Mouse (Mus musculus) stomach, embryonic 15.5 days (tissue): ENCODE measurements around the gene Spata32. TPM values are rescaled to one million over a fixed set of nuclear protein-coding genes. Genes with fewer than 3 reads are reported as not detected.

ENCODE experiments used
- ATAC-seq: fragments of 200-750 bp; cut with Nextera tagmentation; 2 replicates; pipeline ENCODE4 v1.8.0; 2017; ENCODE audit warnings: low read depth, moderate number of reproducible peaks, moderate TSS enrichment; ENCODE audit not compliant: insufficient read depth, low FRiP score
- H3K27ac ChIP-seq: fragments of 300-500 bp; sonication (generic); 2 replicates; pipeline ENCODE4 v1.5.1; 2015; ENCODE audit warnings: mild to moderate bottlenecking, inconsistent platforms
- H3K27me3 ChIP-seq: fragments of 300-500 bp; sonication (generic); replicated peaks from 2 replicates; pipeline ENCODE4 v1.6.1; 2015; ENCODE audit warnings: inconsistent platforms
- H3K36me3 ChIP-seq: fragments of 300-500 bp; sonication (generic); 2 replicates; pipeline ENCODE4 v1.6.1; 2015; ENCODE audit warnings: inconsistent platforms
- H3K4me1 ChIP-seq: fragments of 300-500 bp; sonication (generic); 2 replicates; pipeline ENCODE4 v1.6.1; 2015; ENCODE audit warnings: inconsistent platforms
- H3K4me2 ChIP-seq: fragments of 300-500 bp; sonication (generic); 2 replicates; pipeline ENCODE4 v1.6.1; 2015; ENCODE audit warnings: mild to moderate bottlenecking, inconsistent platforms
- H3K4me3 ChIP-seq: fragments of 300-500 bp; sonication (generic); replicated peaks from 2 replicates; pipeline ENCODE4 v1.5.1; 2015; ENCODE audit warnings: inconsistent platforms
- H3K9ac ChIP-seq: fragments of 300-500 bp; sonication (generic); 2 replicates; pipeline ENCODE4 v1.6.1; 2015; ENCODE audit warnings: inconsistent platforms
- H3K9me3 ChIP-seq: fragments of 300-500 bp; sonication (generic); 2 replicates; pipeline ENCODE4 v1.6.1; 2016; ENCODE audit warnings: inconsistent platforms
- WGBS: fragments of 180-500 bp; shearing (Covaris S2); methylation state at CpG from one replicate; pipeline ENCODE4 v1.1.7; 2015; 5-methylcytosine and 5-hydroxymethylcytosine counted together
- polyA plus RNA-seq: library from polyadenylated mRNA; unstranded; fragments of >200 nt; fragmentation: Nextera tagmentation; extraction: Ambion mirVana; gene quantifications from 2 replicates; pipeline ENCODE4 v1.2.1, GENCODE M21; 2015

Spata32 gene
- not detected in 2 replicates for polyA plus RNA-seq

DNA sequence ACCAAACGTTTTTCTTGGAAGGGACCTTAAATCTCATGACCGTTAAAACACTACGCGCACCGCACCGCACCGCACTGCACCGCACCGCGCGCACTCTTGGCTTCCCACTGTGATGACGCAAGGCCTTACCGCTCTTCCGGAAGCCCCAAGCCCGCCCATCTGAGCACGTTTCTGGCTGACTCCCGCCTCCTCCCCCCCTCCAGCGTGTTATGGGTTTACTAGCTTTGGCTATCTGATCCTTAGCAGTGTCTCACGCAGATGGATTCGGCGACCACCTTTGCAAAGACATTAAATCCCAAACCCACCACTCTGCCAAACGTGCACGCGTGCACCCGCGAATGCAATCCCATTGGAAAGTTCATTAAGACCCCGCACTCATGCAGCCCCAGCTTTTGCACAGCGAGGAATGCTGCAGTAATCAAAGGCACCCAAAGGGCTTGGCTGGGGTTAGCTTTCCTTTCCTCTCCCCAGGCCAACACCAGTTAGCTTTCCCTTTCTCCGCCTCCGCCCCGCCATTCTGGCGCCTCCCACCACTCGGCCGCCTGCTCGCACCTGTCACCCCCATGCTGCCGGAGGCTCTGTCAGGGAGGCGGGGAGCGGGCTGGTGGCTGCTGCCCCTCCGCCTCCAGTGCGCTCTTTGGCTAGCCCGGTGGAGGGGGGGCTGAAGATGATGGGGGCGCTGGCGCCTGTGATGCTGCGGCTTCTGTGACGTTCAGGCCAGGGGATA, at the start of gene Spata32:
Gene Spata32 (minus strand): TSS at position 643 of the 727 bp plus-strand sequence.
- H3K9me3 ChIP-seq: no peaks in the 10 kb centered on the region
- WGBS: under 1% methylated on average over 45 of the region's 45 CpGs
- H3K4me1 ChIP-seq: peaks cover 7% of the 10 kb centered on the region
- H3K4me3 ChIP-seq: peak within 1 kb of the TSS; percentile 45
- H3K4me2 ChIP-seq: peak within 1 kb of the TSS; percentile 90
- ATAC-seq: peak; percentile 70
- H3K9ac ChIP-seq: no peak within 1 kb of the TSS; the same call in 1 of the 2 replicates
- peaks cover 5% of the 10 kb centered on the region; the same call in 1 of the 2 replicates for H3K36me3 ChIP-seq
- H3K27ac ChIP-seq: peak within 1 kb of the TSS; percentile 60; the same call in 1 of the 2 replicates
- no peaks in the 10 kb centered on the region for H3K27me3 ChIP-seq

GRCm38 (mm10) chr11:103267346-103268219, 49.4 kb upstream of the Spata32 start, which contains the start of gene Map3k14:
Map3k14 (minus strand) TSS chr11:103267472.
- H3K4me1 ChIP-seq: peaks cover 32% of the 10 kb centered on the region; the same call in 1 of the 2 replicates
- ATAC-seq: peak; percentile 99
- no peaks in the 10 kb centered on the region for H3K27me3 ChIP-seq
- WGBS: 1% methylated on average over 55 of the region's 55 CpGs
- peak within 1 kb of the TSS; percentile 89 for H3K27ac ChIP-seq
- no peaks in the 10 kb centered on the region for H3K9me3 ChIP-seq
- H3K36me3 ChIP-seq: no peaks in the 10 kb centered on the region
- H3K4me3 ChIP-seq: peak within 1 kb of the TSS; percentile 75
- H3K4me2 ChIP-seq: peak within 1 kb of the TSS; percentile 83
- H3K9ac ChIP-seq: peak within 1 kb of the TSS; percentile 76

- H3K27ac ChIP-seq: peak overlapping the region; percentile 88
- peak overlapping the region; percentile 76 for H3K9ac ChIP-seq
- peaks cover 39% of the 10 kb centered on the region for H3K4me1 ChIP-seq
- under 1% methylated on average over 42 of the region's 42 CpGs for WGBS
- ATAC-seq: 0 out of 2 replicates have a peak, but pooled peaks have one; percentile 0
- peak overlapping the region; percentile 75 for H3K4me3 ChIP-seq
- H3K36me3 ChIP-seq: no peaks in the 10 kb centered on the region
- peak overlapping the region; percentile 83 for H3K4me2 ChIP-seq
- no peaks in the 10 kb centered on the region for H3K9me3 ChIP-seq
- H3K27me3 ChIP-seq: no peaks in the 10 kb centered on the region
Observed at GRCm38 (mm10) chr11:103266729-103267345, 48.6 kb upstream of the Spata32 start.

GRCm38 (mm10) chr11:103265856-103266255, 47.6 kb upstream of the Spata32 start:
- H3K4me3 ChIP-seq: no peak overlapping the region
- no peak overlapping the region for H3K27ac ChIP-seq
- H3K4me1 ChIP-seq: peaks cover 42% of the 10 kb centered on the region
- H3K27me3 ChIP-seq: no peaks in the 10 kb centered on the region
- H3K36me3 ChIP-seq: no peaks in the 10 kb centered on the region
- no peak overlapping the region for H3K9ac ChIP-seq
- 49% methylated on average over 2 of the region's 2 CpGs for WGBS
- no peak for ATAC-seq
- peak overlapping the region; percentile 83 for H3K4me2 ChIP-seq
- H3K9me3 ChIP-seq: no peaks in the 10 kb centered on the region

GRCm38 (mm10) chr11:103265211-103265610, 47.0 kb upstream of the Spata32 start:
- H3K27me3 ChIP-seq: no peaks in the 10 kb centered on the region
- H3K9me3 ChIP-seq: no peaks in the 10 kb centered on the region
- H3K4me2 ChIP-seq: no peak overlapping the region
- 65% methylated on average over 7 of the region's 7 CpGs for WGBS
- no peaks in the 10 kb centered on the region for H3K36me3 ChIP-seq
- H3K4me1 ChIP-seq: peaks cover 42% of the 10 kb centered on the region
- no peak overlapping the region for H3K9ac ChIP-seq
- ATAC-seq: no peak
- H3K27ac ChIP-seq: no peak overlapping the region
- H3K4me3 ChIP-seq: no peak overlapping the region

- WGBS: 80% methylated on average over 20 of the region's 20 CpGs
- H3K4me1 ChIP-seq: peaks cover 42% of the 10 kb centered on the region
- H3K36me3 ChIP-seq: no peaks in the 10 kb centered on the region
- H3K27ac ChIP-seq: no peak overlapping the region
- H3K4me3 ChIP-seq: no peak overlapping the region
- no peak overlapping the region; the same call in 1 of the 2 replicates for H3K4me2 ChIP-seq
- H3K9me3 ChIP-seq: no peaks in the 10 kb centered on the region
- ATAC-seq: no peak
- H3K27me3 ChIP-seq: no peaks in the 10 kb centered on the region
- no peak overlapping the region for H3K9ac ChIP-seq
Observed at GRCm38 (mm10) chr11:103264427-103265005, 46.3 kb upstream of the Spata32 start.

- H3K4me1 ChIP-seq: peaks cover 42% of the 10 kb centered on the region
- ATAC-seq: no peak
- H3K4me2 ChIP-seq: peak overlapping the region; percentile 14; the same call in 1 of the 2 replicates
- H3K4me3 ChIP-seq: no peak overlapping the region
- no peak overlapping the region for H3K9ac ChIP-seq
- no peak overlapping the region for H3K27ac ChIP-seq
- H3K9me3 ChIP-seq: no peaks in the 10 kb centered on the region
- 47% methylated on average over 10 of the region's 10 CpGs for WGBS
- H3K27me3 ChIP-seq: no peaks in the 10 kb centered on the region
- no peaks in the 10 kb centered on the region for H3K36me3 ChIP-seq
Observed at GRCm38 (mm10) chr11:103263551-103263950, 45.3 kb upstream of the Spata32 start.

DNA sequence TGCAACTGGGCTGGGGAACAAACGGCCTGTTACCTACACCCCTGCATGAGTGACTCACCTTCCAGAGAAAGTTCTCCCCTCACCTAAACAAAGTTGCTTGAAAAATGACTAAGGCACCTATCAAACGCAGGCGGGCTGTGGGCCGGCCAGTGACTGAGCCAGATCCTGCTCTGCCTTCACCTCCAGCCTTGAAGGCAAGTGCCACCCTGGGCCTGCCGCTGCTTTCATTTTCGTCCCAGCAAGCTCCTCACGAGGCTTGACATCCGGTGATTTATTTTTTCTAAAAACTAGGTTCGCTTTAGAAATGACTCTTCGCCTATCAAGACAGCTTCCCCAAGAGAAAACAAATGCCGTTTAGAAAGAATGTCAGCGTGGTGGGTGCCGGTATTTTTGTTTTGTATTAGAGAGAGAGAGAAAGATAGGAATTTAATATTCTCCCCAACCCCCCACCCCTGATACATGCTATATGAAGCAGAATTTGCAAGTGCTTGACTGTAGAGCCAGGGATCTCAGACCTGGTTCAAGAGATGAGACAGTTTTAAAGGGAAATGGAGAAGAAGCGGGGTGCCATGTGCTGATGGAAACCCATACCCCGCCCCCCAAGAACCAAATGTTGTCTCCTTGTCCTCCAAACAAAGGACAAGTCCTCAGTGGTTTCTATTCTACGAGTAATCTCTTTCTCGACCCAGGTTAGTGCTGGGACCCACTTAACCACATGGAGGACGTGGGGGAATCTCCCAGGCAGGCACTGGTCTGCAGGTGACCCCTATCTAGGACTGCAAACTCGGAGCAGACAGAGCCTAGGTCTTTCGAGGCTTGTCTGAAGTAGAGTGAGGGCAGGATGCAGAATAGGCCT, 44.4 kb upstream of the Spata32 start:
- peak overlapping the region; percentile 34; the same call in 1 of the 2 replicates for H3K4me2 ChIP-seq
- no peaks in the 10 kb centered on the region for H3K9me3 ChIP-seq
- 0 out of 2 replicates have a peak overlapping the region, but pooled peaks have one; percentile 4 for H3K4me3 ChIP-seq
- H3K27me3 ChIP-seq: no peaks in the 10 kb centered on the region
- H3K4me1 ChIP-seq: peaks cover 36% of the 10 kb centered on the region
- ATAC-seq: no peak
- H3K27ac ChIP-seq: peak overlapping the region; percentile 64
- 44% methylated on average over 20 of the region's 20 CpGs for WGBS
- H3K9ac ChIP-seq: no peak overlapping the region
- no peaks in the 10 kb centered on the region for H3K36me3 ChIP-seq

DNA sequence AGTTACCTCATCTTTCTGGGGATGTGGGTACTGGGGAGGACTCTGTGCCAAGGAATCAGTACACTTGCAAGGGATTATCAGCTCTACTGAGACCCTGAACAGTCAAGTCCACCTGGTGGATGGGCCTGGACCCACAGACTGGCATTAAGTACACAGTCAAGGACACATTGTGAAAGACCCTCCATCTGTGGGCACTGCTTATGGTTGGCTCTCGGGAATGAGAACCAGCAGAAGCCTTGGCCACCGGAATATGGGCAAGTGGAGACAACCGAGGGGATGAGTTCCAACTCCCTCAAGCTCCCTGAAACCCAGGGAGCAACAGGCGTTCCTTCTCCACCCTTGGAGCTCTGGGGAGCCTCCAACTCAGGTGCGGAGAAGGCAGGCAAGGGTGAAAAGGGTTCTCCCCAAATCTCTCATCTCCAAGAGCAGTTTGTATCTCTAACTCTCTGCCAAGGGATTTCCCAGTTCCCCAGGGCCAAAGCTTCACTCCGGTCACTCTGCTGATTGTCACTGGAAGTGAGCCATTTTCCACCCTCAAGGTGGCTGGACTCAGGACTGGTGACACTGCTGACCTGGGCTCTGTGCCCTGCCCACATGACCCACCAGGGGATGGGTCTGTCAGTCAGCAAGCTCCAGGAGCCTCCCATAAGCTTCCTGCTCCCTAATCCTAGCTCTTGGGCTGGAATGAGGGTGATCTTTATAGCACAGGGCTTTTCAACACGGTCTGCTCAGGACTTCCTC, 43.6 kb upstream of the Spata32 start:
- ATAC-seq: no peak
- WGBS: 76% methylated on average over 7 of the region's 7 CpGs
- Histone ChIP-seq H3K27ac (peak overlapping the region; percentile 64), H3K9me3 (no peaks in the 10 kb centered on the region), H3K4me1 (peaks cover 36% of the 10 kb centered on the region), H3K27me3 (no peaks in the 10 kb centered on the region), H3K4me3 (no peak overlapping the region), H3K36me3 (no peaks in the 10 kb centered on the region), H3K4me2 (no peak overlapping the region), H3K9ac (no peak overlapping the region)

- H3K9me3 ChIP-seq: no peaks in the 10 kb centered on the region
- WGBS: 68% methylated on average over 12 of the region's 12 CpGs
- H3K36me3 ChIP-seq: no peaks in the 10 kb centered on the region
- H3K27me3 ChIP-seq: no peaks in the 10 kb centered on the region
- H3K27ac ChIP-seq: no peak overlapping the region
- ATAC-seq: no peak
- no peak overlapping the region for H3K4me3 ChIP-seq
- no peak overlapping the region for H3K9ac ChIP-seq
- H3K4me2 ChIP-seq: no peak overlapping the region
- peaks cover 34% of the 10 kb centered on the region for H3K4me1 ChIP-seq
Observed at GRCm38 (mm10) chr11:103260515-103261192, 42.4 kb upstream of the Spata32 start.
